Comparison of ENCODE assay signal across 22 mouse cellular contexts in the genomic region with DNA sequence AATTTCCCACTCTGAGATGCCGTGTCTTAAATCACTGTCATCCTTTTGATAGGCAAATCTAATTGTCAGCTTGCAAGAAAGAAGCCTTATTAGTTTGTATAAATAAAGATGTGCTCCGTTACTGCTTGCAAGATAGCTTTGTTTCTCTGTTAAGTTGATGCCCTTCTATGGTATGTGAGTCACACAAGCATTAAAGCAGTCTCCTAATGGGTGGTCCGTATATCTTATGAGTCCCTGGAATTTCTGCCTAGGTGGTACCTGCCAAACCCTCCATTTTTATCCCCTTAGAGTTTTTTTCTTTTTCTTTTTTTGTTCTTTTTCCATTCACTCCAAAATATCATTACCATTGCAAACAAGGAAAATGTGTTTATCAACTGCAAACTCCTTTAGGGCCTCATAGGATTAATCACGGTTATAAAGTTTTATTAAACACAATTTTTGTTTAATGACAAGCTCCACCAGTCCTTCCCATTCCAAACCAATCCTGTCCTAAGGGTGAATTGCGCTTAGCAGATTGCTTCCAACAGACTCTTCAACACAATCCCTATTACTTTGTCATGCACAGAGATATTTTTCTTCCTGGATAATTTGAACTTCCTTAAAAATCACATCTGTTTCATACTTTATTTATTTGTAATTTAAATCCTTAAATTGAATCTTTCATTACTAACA.
A peak's percentile ranks its signal among the peaks of the same experiment; 100 is the strongest.
DNase-seq lines count a peak whose midpoint lies in the region; ATAC-seq and TF ChIP-seq lines count a peak whose summit lies in the region.
"Had no signal": no experiment of that assay in that cellular context is flagged by ENCODE, and none has a peak within 500 bp of the region (broad histone marks: within the 10 kb centered on the region; RNA-seq: fewer than 3 reads in every experiment).

No protein-coding gene starts in this region.

- no peak overlapping the region for H3K4me3 ChIP-seq in embryonic facial prominence, embryonic 14.5 days (ENCODE audit: low read depth, low read length)
- H3K4me3 ChIP-seq in embryonic facial prominence, embryonic 10.5 days, result no peak overlapping the region
- no peak overlapping the region for H3K4me3 ChIP-seq in midbrain, embryonic 13.5 days (replicated peaks)
- no peak overlapping the region for H3K4me3 ChIP-seq in midbrain, postnatal 0 days (ENCODE audit: low read depth, low read length)
- no peak overlapping the region for H3K4me3 ChIP-seq in midbrain, embryonic 15.5 days
- H3K4me3 ChIP-seq in midbrain, embryonic 10.5 days, result no peak overlapping the region
- no peak overlapping the region for H3K4me3 ChIP-seq in midbrain, embryonic 16.5 days (ENCODE audit: low read depth, low read length)
- H3K4me3 ChIP-seq: embryonic facial prominence, embryonic 13.5 days; forebrain, embryonic 13.5 days; forebrain, embryonic 15.5 days had no signal

- DNase-seq in embryonic facial prominence, embryonic 14.5 days (ENCODE audit: low spot score), result peak; percentile 11
- DNase-seq in embryonic facial prominence, embryonic 10.5 days (ENCODE audit: low spot score), result no peak
- no peak for DNase-seq in midbrain, postnatal 0 days (ENCODE audit: low spot score)
- no peak for DNase-seq in midbrain, embryonic 10.5 days (ENCODE audit: low spot score)
- DNase-seq in left cerebral cortex, postnatal 14 days (ENCODE audit: low spot score in 2 of 2), result no peak
- DNase-seq: adrenal gland, adult 2 months; adrenal gland, postnatal 25 days; B cell, adult 2 months; cerebellum, adult 11-12 months; cerebellum, adult 2 months; cerebellum, adult 9-10 months; cerebellum, postnatal 25 days had no signal

- no peak overlapping the region for H3K27ac ChIP-seq in embryonic facial prominence, embryonic 14.5 days (replicated peaks; ENCODE audit: low read depth, low read length)
- H3K27ac ChIP-seq in embryonic facial prominence, embryonic 10.5 days (replicated peaks), result no peak overlapping the region
- no peak overlapping the region for H3K27ac ChIP-seq in midbrain, embryonic 13.5 days
- H3K27ac ChIP-seq in midbrain, postnatal 0 days (ENCODE audit: low read depth, low read length), result no peak overlapping the region
- no peak overlapping the region for H3K27ac ChIP-seq in midbrain, embryonic 15.5 days
- no peak overlapping the region for H3K27ac ChIP-seq in midbrain, embryonic 10.5 days (replicated peaks)
- no peak overlapping the region for H3K27ac ChIP-seq in midbrain, embryonic 16.5 days (ENCODE audit: low read length)
- H3K27ac ChIP-seq: embryonic facial prominence, embryonic 13.5 days; forebrain, embryonic 13.5 days; forebrain, embryonic 15.5 days had no signal

- no peaks in the 10 kb centered on the region for H3K4me1 ChIP-seq in embryonic facial prominence, embryonic 14.5 days (ENCODE audit: control insufficient read depth, insufficient read depth, low read length)
- no peaks in the 10 kb centered on the region for H3K4me1 ChIP-seq in embryonic facial prominence, embryonic 10.5 days
- peaks cover 11% of the 10 kb centered on the region for H3K4me1 ChIP-seq in midbrain, embryonic 13.5 days (replicated peaks)
- H3K4me1 ChIP-seq in midbrain, postnatal 0 days (ENCODE audit: insufficient read depth, low read length), result no peaks in the 10 kb centered on the region
- H3K4me1 ChIP-seq in midbrain, embryonic 15.5 days, result peaks cover 10% of the 10 kb centered on the region
- H3K4me1 ChIP-seq in midbrain, embryonic 10.5 days, result no peaks in the 10 kb centered on the region
- peaks cover 8% of the 10 kb centered on the region; the same call in 1 of the 2 replicates for H3K4me1 ChIP-seq in midbrain, embryonic 16.5 days (ENCODE audit: control insufficient read depth, insufficient read depth, low read length)

- no peak for ATAC-seq in embryonic facial prominence, embryonic 14.5 days (ENCODE audit: low read depth)
- ATAC-seq in midbrain, embryonic 13.5 days, result peak; percentile 59; the same call in 1 of the 2 replicates
- no peak for ATAC-seq in midbrain, postnatal 0 days (ENCODE audit: low FRiP score)
- peak; percentile 73 for ATAC-seq in midbrain, embryonic 15.5 days (replicated peaks)
- peak; percentile 65; the same call in 1 of the 2 replicates for ATAC-seq in midbrain, embryonic 16.5 days
- ATAC-seq: CD4-positive, CD25-positive, alpha-beta regulatory T cell, adult 4 months; forebrain, postnatal 0 days had no signal

- H3K36me3 ChIP-seq in embryonic facial prominence, embryonic 14.5 days (ENCODE audit: control insufficient read depth, insufficient read depth, low read length), result no peaks in the 10 kb centered on the region
- H3K36me3 ChIP-seq in embryonic facial prominence, embryonic 10.5 days (replicated peaks), result no peaks in the 10 kb centered on the region
- no peaks in the 10 kb centered on the region for H3K36me3 ChIP-seq in midbrain, embryonic 13.5 days
- H3K36me3 ChIP-seq in midbrain, postnatal 0 days (ENCODE audit: insufficient read depth, low read length), result no peaks in the 10 kb centered on the region
- H3K36me3 ChIP-seq in midbrain, embryonic 15.5 days (replicated peaks), result no peaks in the 10 kb centered on the region
- no peaks in the 10 kb centered on the region for H3K36me3 ChIP-seq in midbrain, embryonic 10.5 days
- H3K36me3 ChIP-seq in midbrain, embryonic 16.5 days (ENCODE audit: control insufficient read depth, insufficient read depth, low read length), result no peaks in the 10 kb centered on the region
- H3K36me3 ChIP-seq: embryonic facial prominence, embryonic 13.5 days; forebrain, embryonic 15.5 days; G1E had no signal

- intact Hi-C loops in left cerebral cortex, postnatal 14 days (cut with DNase I), result no loop called here

- WGBS in embryonic facial prominence, embryonic 14.5 days, result 57% methylated on average over 5 of the region's 5 CpGs
- 77% methylated on average over 5 of the region's 5 CpGs for WGBS in embryonic facial prominence, embryonic 10.5 days
- 61% methylated on average over 5 of the region's 5 CpGs for WGBS in midbrain, embryonic 13.5 days
- 48% methylated on average over 5 of the region's 5 CpGs for WGBS in midbrain, postnatal 0 days
- 48% methylated on average over 5 of the region's 5 CpGs for WGBS in midbrain, embryonic 15.5 days
- WGBS in midbrain, embryonic 10.5 days, result 80% methylated on average over 5 of the region's 5 CpGs
- WGBS in midbrain, embryonic 16.5 days, result 49% methylated on average over 5 of the region's 5 CpGs

- no peak overlapping the region for H3K9ac ChIP-seq in embryonic facial prominence, embryonic 14.5 days (ENCODE audit: low read depth, low read length)
- no peak overlapping the region for H3K9ac ChIP-seq in midbrain, embryonic 13.5 days (replicated peaks)
- H3K9ac ChIP-seq in midbrain, postnatal 0 days (replicated peaks; ENCODE audit: low read length, poor library complexity, severe bottlenecking), result no peak overlapping the region
- H3K9ac ChIP-seq in midbrain, embryonic 15.5 days, result no peak overlapping the region
- no peak overlapping the region for H3K9ac ChIP-seq in midbrain, embryonic 16.5 days (ENCODE audit: low read depth, low read length)
- H3K9ac ChIP-seq: embryonic facial prominence, embryonic 13.5 days; forebrain, embryonic 13.5 days; forebrain, embryonic 15.5 days; forebrain, postnatal 0 days had no signal

- no peaks in the 10 kb centered on the region for H3K27me3 ChIP-seq in embryonic facial prominence, embryonic 14.5 days (replicated peaks; ENCODE audit: control insufficient read depth, insufficient read depth, low read length)
- H3K27me3 ChIP-seq in embryonic facial prominence, embryonic 10.5 days (replicated peaks; ENCODE audit: low read depth, poor library complexity, severe bottlenecking), result no peaks in the 10 kb centered on the region
- H3K27me3 ChIP-seq in midbrain, embryonic 13.5 days, result no peaks in the 10 kb centered on the region
- no peaks in the 10 kb centered on the region for H3K27me3 ChIP-seq in midbrain, postnatal 0 days (ENCODE audit: insufficient read depth, low read length)
- H3K27me3 ChIP-seq in midbrain, embryonic 15.5 days (replicated peaks), result no peaks in the 10 kb centered on the region
- H3K27me3 ChIP-seq in midbrain, embryonic 10.5 days (ENCODE audit: low read depth, poor library complexity, severe bottlenecking), result no peaks in the 10 kb centered on the region
- H3K27me3 ChIP-seq in midbrain, embryonic 16.5 days (ENCODE audit: control insufficient read depth, insufficient read depth, low read depth, low read length), result no peaks in the 10 kb centered on the region
- H3K27me3 ChIP-seq: CH12.LX; forebrain, embryonic 13.5 days; forebrain, embryonic 15.5 days had no signal

- no peak overlapping the region for H3K4me2 ChIP-seq in embryonic facial prominence, embryonic 14.5 days (ENCODE audit: low read depth, low read length)
- H3K4me2 ChIP-seq in midbrain, embryonic 13.5 days (replicated peaks), result no peak overlapping the region
- H3K4me2 ChIP-seq in midbrain, postnatal 0 days (ENCODE audit: low read depth, low read length, poor library complexity, severe bottlenecking), result no peak overlapping the region
- H3K4me2 ChIP-seq in midbrain, embryonic 15.5 days, result no peak overlapping the region
- H3K4me2 ChIP-seq in midbrain, embryonic 16.5 days (ENCODE audit: low read length), result no peak overlapping the region
- H3K4me2 ChIP-seq: embryonic facial prominence, embryonic 13.5 days; forebrain, embryonic 13.5 days; forebrain, embryonic 15.5 days had no signal

- TF ChIP-seq CTCF in midbrain, postnatal 0 days (IDR thresholded peaks at IDR 0.05), result no peak

- H3K9me3 ChIP-seq in embryonic facial prominence, embryonic 14.5 days (ENCODE audit: control insufficient read depth, low read length), result no peaks in the 10 kb centered on the region
- H3K9me3 ChIP-seq in embryonic facial prominence, embryonic 10.5 days, result no peaks in the 10 kb centered on the region
- no peaks in the 10 kb centered on the region for H3K9me3 ChIP-seq in midbrain, embryonic 13.5 days
- H3K9me3 ChIP-seq in midbrain, postnatal 0 days (ENCODE audit: low read length), result no peaks in the 10 kb centered on the region
- no peaks in the 10 kb centered on the region for H3K9me3 ChIP-seq in midbrain, embryonic 15.5 days
- H3K9me3 ChIP-seq in midbrain, embryonic 10.5 days (replicated peaks), result no peaks in the 10 kb centered on the region
- H3K9me3 ChIP-seq in midbrain, embryonic 16.5 days (replicated peaks; ENCODE audit: control insufficient read depth, low read length, poor library complexity, severe bottlenecking), result no peaks in the 10 kb centered on the region
- H3K9me3 ChIP-seq: embryonic facial prominence, embryonic 13.5 days; forebrain, embryonic 13.5 days; forebrain, embryonic 15.5 days had no signal

Comparison
In these comparisons a context has a peak if more than half of its experiments do, and no peak if none do; other contexts are left out.
1. ATAC-seq: peak in midbrain, embryonic 13.5 days (single experiment), midbrain, embryonic 15.5 days (single experiment) and midbrain, embryonic 16.5 days (single experiment); none in embryonic facial prominence, embryonic 14.5 days (single experiment) and midbrain, postnatal 0 days (single experiment).